Mouse (Mus musculus) small intestine, adult 2 months (tissue): ENCODE results near the gene Isx.

Experiments used
- CTCF ChIP-seq: fragments of 200-500 bp; IDR thresholded peaks from 2 replicates; pipeline ENCODE4 v1.5.1; 2012; ENCODE audit warnings: low read depth, mild to moderate bottlenecking, control low read depth, inconsistent platforms, low read length, moderate library complexity, mixed read lengths; ENCODE audit not compliant: insufficient replicate concordance, insufficient read length; ENCODE audit errors: extremely low read depth
- POLR2A ChIP-seq: fragments of 200-500 bp; IDR thresholded peaks from 2 replicates; pipeline ENCODE4 v1.6.1; 2012; ENCODE audit warnings: low read depth, mild to moderate bottlenecking, control low read depth, inconsistent platforms, low read length, moderate library complexity

DNA sequence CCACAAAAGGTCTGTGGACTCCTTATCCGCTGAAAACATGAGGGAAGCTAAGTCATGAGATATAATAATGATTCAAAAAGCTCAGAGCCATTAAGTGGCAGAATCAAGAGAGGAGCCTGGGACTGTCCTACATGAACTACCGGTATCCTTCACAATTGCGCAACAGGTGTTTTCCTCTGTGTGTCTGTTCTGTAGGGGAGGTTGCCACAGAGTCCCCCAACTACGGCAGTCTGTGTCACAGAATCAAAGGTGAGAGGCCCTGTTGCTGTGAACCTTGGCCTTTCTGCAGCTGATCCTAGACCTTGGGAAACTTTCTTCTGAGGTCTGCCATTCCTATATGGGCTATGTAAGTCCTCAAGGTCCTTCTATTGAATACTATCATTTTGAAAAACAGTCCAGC is 13.7 kb upstream of the Isx start:
- TF ChIP-seq CTCF (no peak), POLR2A (no peak)
